Mouse (Mus musculus): ENCODE results near the gene Cldnd1. TPM values are rescaled to one million over a fixed set of nuclear protein-coding genes. Genes with fewer than 3 reads are reported as not detected.

The Cldnd1 gene
- polyA plus RNA-seq (2012; rRNA removed), result 26.0 and 27.5 TPM in 2 replicates

DNA sequence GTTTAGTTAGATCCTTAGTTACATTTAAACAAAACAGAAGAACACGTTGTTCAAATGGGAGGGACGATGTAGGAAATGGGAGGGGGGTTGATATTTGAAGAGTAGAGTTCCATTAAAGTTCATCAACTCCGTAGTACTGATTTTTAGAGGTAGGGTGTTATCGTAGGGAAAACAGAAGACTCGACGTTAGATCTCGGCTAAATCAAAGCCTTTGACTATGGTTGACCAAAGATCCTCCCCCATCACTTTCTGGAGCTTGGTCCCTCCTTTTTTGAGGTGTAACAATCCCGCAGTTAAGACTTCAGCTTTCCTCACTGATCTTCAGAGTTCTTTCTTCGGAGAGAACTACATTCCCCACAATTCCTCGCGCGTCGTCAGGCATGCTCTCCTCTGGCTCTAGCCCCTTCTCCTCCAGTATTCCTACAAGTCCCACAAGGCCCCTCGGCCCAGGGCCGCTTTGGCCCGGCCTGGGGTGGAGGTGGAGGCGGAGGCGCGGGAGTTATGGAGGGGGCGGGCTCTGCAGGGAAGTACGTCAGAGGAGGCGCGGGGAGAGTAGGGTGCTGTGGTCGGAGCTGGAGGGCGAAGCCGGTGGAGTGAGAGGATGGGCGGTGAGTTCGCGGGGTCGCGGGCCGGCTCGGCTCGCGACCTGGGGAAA is at the start of gene Cldnd1:
Cldnd1 (plus strand) TSS at position 434 of the 655 bp plus-strand sequence.
- DNase-seq (ENCODE audit: low read depth in 1 of 2, low spot score in 2 of 2), result peak; percentile 89 to 95
- Histone ChIP-seq H3K36me3 (ENCODE audit: control insufficient read depth, insufficient read depth, low read length) (peaks cover 10% of the 10 kb centered on the region), H3K4me3 (ENCODE audit: extremely low read depth, insufficient read depth, insufficient read length) (peak within 1 kb of the TSS; percentile 74), H3K27me3 (ENCODE audit: control insufficient read depth, insufficient read depth, low read length) (no peaks in the 10 kb centered on the region), H3K4me1 (ENCODE audit: control insufficient read depth, insufficient read depth, insufficient read length) (no peaks in the 10 kb centered on the region), H3K27ac (ENCODE audit: insufficient read depth, low read length) (peak within 1 kb of the TSS; percentile 58)
- WGBS, result 4% methylated on average over 33 of the region's 35 CpGs
- TF ChIP-seq POLR2A (IDR thresholded peaks at IDR 0.05; ENCODE audit: low read depth, low read length) (peak; percentile 17; the same call in 1 of the 2 replicates), CTCF (IDR thresholded peaks at IDR 0.05; ENCODE audit: extremely low read depth, insufficient read depth, insufficient read length, insufficient replicate concordance) (no peak)

DNA sequence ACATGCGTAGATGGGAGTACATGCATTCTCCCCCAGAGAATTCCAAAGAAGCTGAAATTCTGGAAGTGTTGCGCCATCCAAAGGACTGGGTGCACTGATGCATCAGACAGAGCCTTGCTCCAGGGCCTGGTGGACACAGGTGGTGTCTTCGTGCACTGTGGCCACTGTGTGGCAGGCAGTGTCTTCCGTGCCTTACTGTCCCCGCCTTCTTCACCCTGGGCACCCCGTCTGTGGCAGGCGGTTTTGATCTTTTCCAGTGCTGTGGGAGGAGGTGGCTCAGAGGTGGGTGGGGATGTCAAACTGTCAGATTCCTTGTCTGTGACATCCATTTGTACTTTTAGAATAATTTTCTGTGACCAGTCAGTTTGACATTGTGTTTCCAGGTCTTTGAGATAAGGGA is 49.0 kb upstream of the Cldnd1 start:
- 62% methylated on average over 7 of the region's 7 CpGs for WGBS
- DNase-seq (ENCODE audit: low read depth in 1 of 2, low spot score in 2 of 2), result no peak
- H3K4me3 ChIP-seq (ENCODE audit: extremely low read depth, insufficient read depth, insufficient read length), result no peak overlapping the region
- TF ChIP-seq POLR2A (IDR thresholded peaks at IDR 0.05; ENCODE audit: low read depth, low read length), result no peak
- no peak for TF ChIP-seq CTCF (IDR thresholded peaks at IDR 0.05; ENCODE audit: extremely low read depth, insufficient read depth, insufficient read length, insufficient replicate concordance)
- H3K27ac ChIP-seq (ENCODE audit: insufficient read depth, low read length), result no peak overlapping the region
- no peaks in the 10 kb centered on the region for H3K27me3 ChIP-seq (ENCODE audit: control insufficient read depth, insufficient read depth, low read length)
- H3K36me3 ChIP-seq (ENCODE audit: control insufficient read depth, insufficient read depth, low read length), result peaks cover 13% of the 10 kb centered on the region
- no peaks in the 10 kb centered on the region for H3K4me1 ChIP-seq (ENCODE audit: control insufficient read depth, insufficient read depth, insufficient read length)

DNA sequence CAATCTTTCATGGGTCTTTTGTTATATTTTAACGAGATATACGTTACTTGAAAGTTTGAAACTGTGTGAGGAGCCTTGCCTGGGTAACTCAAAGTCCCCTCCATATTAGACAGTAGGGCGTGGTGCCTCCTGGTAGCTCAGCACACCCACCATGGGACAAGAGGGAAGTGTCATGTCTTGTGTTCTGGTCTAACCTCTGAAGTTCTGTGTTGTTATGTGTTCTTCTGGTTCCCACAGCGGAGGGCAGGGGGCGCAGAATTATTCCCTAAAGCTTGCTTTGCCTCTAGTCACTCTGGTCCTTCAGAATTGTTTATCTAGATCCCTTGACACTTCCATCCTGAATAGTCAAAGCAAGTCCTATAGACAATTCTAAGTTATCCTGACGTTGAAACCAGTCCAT is 45.7 kb upstream of the Cldnd1 start:
- peaks cover 3% of the 10 kb centered on the region for H3K36me3 ChIP-seq (ENCODE audit: control insufficient read depth, insufficient read depth, low read length)
- no peak overlapping the region for H3K27ac ChIP-seq (ENCODE audit: insufficient read depth, low read length)
- no peak for TF ChIP-seq POLR2A (IDR thresholded peaks at IDR 0.05; ENCODE audit: low read depth, low read length)
- TF ChIP-seq CTCF (IDR thresholded peaks at IDR 0.05; ENCODE audit: extremely low read depth, insufficient read depth, insufficient read length, insufficient replicate concordance), result no peak
- H3K4me3 ChIP-seq (ENCODE audit: extremely low read depth, insufficient read depth, insufficient read length), result no peak overlapping the region
- no peak for DNase-seq (ENCODE audit: low read depth in 1 of 2, low spot score in 2 of 2)
- H3K27me3 ChIP-seq (ENCODE audit: control insufficient read depth, insufficient read depth, low read length), result no peaks in the 10 kb centered on the region
- H3K4me1 ChIP-seq (ENCODE audit: control insufficient read depth, insufficient read depth, insufficient read length), result peaks cover 6% of the 10 kb centered on the region; the same call in 1 of the 2 replicates
- 95% methylated on average over 6 of the region's 6 CpGs for WGBS

DNA sequence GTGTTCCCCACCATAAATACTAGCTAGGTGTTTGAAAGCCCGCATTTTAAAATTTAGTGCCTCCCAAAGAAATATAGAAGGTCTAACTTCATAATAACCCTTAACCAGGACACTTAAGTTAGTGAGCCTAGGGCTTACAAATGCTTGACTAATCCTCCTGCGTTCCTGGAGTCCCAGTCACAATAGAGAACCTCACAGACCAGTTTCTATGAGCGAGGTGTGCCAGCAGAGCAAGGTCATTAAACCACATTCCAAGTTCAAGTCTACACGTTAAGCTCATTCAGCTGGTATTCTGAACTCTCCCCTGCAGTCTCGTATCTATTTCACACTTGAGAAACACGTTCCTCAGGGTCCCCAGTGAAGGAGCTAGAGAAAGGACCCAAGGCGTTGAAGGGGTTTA is 44.8 kb upstream of the Cldnd1 start:
- 93% methylated on average over 7 of the region's 7 CpGs for WGBS
- Histone ChIP-seq H3K4me1 (ENCODE audit: control insufficient read depth, insufficient read depth, insufficient read length) (peaks cover 6% of the 10 kb centered on the region; the same call in 1 of the 2 replicates), H3K27ac (ENCODE audit: insufficient read depth, low read length) (no peak overlapping the region)

DNA sequence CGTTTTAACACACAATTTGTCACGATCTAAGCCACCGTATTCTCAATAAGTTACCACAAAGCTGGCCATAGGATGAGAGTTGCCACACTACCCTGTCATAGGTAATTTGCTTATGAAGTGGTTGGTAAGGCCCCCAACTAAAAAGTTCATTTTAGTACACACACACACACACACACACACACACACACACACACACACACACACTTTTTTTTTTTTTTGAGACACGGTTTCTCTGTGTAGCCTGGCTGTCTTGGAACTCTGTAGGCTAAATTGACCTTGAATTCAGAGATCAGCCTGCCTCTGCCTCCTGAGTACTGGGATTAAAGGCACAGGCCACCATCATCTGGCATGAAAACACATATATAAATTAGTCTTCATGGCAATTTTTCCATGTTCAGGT is 43.8 kb upstream of the Cldnd1 start:
- TF ChIP-seq POLR2A (IDR thresholded peaks at IDR 0.05; ENCODE audit: low read depth, low read length) (no peak), CTCF (IDR thresholded peaks at IDR 0.05; ENCODE audit: extremely low read depth, insufficient read depth, insufficient read length, insufficient replicate concordance) (no peak)

More for the DNA sequence above, 44.8 kb upstream of the Cldnd1 start:
- peaks cover 2% of the 10 kb centered on the region; the same call in 1 of the 2 replicates for H3K36me3 ChIP-seq (ENCODE audit: control insufficient read depth, insufficient read depth, low read length)
- no peaks in the 10 kb centered on the region for H3K27me3 ChIP-seq (ENCODE audit: control insufficient read depth, insufficient read depth, low read length)
- no peak for DNase-seq (ENCODE audit: low read depth in 1 of 2, low spot score in 2 of 2)
- H3K4me3 ChIP-seq (ENCODE audit: extremely low read depth, insufficient read depth, insufficient read length), result no peak overlapping the region
- TF ChIP-seq CTCF (IDR thresholded peaks at IDR 0.05; ENCODE audit: extremely low read depth, insufficient read depth, insufficient read length, insufficient replicate concordance), result no peak
- TF ChIP-seq POLR2A (IDR thresholded peaks at IDR 0.05; ENCODE audit: low read depth, low read length), result no peak

DNA sequence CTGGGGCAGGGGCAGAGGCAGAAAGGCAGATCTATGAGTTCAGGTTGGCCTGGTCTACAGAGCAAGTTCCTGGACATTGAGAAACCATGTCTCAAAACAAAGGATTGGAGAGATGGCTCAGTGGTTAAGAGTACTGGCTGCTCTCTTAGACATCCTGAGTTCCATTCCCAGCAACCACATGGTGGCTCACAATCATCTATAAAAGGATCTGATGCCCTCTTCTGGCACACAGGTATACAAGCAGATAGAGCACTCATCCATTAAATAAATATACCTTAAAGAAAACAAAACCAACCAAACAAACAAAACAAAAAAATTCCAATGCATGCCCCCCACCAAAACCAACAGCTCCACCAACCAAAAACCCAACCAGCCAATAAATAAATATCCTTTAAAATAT is 43.2 kb upstream of the Cldnd1 start:
- TF ChIP-seq POLR2A (IDR thresholded peaks at IDR 0.05; ENCODE audit: low read depth, low read length), result no peak
- TF ChIP-seq CTCF (IDR thresholded peaks at IDR 0.05; ENCODE audit: extremely low read depth, insufficient read depth, insufficient read length, insufficient replicate concordance), result no peak
- no peak overlapping the region for H3K27ac ChIP-seq (ENCODE audit: insufficient read depth, low read length)
- no peak overlapping the region for H3K4me3 ChIP-seq (ENCODE audit: extremely low read depth, insufficient read depth, insufficient read length)
- peaks cover 2% of the 10 kb centered on the region; the same call in 1 of the 2 replicates for H3K36me3 ChIP-seq (ENCODE audit: control insufficient read depth, insufficient read depth, low read length)
- no peaks in the 10 kb centered on the region for H3K27me3 ChIP-seq (ENCODE audit: control insufficient read depth, insufficient read depth, low read length)
- DNase-seq (ENCODE audit: low read depth in 1 of 2, low spot score in 2 of 2), result no peak
- peaks cover 6% of the 10 kb centered on the region; the same call in 1 of the 2 replicates for H3K4me1 ChIP-seq (ENCODE audit: control insufficient read depth, insufficient read depth, insufficient read length)

More for the DNA sequence above, 43.8 kb upstream of the Cldnd1 start:
- 93% methylated on average over 4 of the region's 4 CpGs for WGBS
- no peak for DNase-seq (ENCODE audit: low read depth in 1 of 2, low spot score in 2 of 2)
- Histone ChIP-seq H3K4me1 (ENCODE audit: control insufficient read depth, insufficient read depth, insufficient read length) (peaks cover 6% of the 10 kb centered on the region; the same call in 1 of the 2 replicates), H3K4me3 (ENCODE audit: extremely low read depth, insufficient read depth, insufficient read length) (no peak overlapping the region), H3K36me3 (ENCODE audit: control insufficient read depth, insufficient read depth, low read length) (peaks cover 2% of the 10 kb centered on the region; the same call in 1 of the 2 replicates), H3K27me3 (ENCODE audit: control insufficient read depth, insufficient read depth, low read length) (no peaks in the 10 kb centered on the region), H3K27ac (ENCODE audit: insufficient read depth, low read length) (no peak overlapping the region)
